Mouse (Mus musculus) c-Kit-positive CD71-positive TER-119-negative erythroid progenitor cells, embryonic 14.5 days (primary cell): ENCODE results near the gene Nebl.

Source experiments
- DNase-seq: peaks from one replicate; pipeline ENCODE4 v3.0.0-alpha.2; 2013; ENCODE audit warnings: low read depth

Nebl gene

DNA sequence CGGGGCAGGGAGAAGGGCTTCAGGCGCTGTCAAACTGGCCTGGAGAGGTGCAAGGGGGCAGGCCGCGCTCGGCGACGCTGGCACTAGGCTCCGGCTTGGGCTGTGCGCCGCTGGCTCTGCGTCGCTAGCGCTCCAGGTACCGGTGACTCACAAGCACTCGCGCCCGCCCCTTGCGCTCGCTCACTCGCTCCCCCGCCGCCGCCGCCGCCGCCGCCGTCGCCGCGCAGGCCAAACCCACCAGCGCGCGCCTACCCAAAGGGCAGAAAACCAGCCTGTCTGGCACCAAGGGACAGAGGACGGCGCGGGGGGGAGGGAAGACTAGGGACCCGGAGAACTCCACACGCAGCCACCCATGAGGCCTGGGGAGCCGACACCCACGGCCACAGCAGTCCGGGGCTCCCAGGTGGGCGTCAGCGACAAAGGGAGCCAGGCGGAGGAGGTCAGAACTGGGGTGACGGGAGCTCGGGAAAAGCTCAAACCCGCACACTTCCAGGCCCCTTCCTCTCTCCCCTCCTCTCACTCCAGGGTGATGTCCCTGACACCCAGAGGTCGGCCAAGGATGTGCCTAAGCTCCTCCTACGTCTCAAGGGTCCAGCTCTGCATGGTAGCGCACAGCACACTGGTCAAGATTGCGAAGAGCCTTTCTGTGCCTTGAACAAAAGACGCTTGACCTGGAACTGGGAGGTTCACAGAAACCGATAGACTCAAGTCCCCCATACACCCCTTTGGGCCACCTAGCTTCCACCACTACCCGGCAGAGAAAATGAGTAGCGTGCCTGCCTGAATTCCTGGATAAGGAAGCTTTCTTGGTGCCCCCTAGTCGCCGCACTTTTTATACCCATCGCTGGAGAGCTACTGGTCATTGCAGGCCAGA lies at the start of gene Nebl:
TSS of gene Nebl (minus strand) at position 508 of the 874 bp plus-strand sequence.
- DNase-seq, result no peak

DNA sequence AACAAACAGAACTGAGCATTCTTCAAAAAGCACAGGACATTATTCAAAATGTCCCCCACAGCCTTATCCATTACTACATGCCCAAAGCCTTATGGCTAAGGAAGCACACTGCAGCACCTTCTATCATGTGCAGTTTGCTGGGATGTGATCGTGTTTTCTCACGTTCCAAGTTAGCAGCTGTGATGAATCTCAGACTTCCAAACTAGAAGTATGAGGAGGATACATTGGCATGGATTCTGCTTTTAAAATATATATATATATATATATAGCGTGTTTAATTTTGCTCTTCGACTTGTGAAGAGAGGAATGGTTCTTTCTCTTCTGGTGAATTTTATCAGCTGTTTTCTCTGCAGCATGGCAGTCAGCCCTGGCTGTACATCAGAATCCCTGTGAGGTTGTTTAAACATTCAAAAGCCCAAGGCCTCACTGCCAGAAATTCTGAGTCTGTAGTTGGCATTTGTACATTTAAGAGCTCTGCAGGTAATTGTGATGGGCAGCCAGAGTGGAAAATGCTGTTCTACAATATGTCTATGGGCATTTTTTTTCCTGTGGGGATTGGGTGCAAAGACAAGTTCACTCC lies 39.1 kb upstream of the Nebl start:
- no peak for DNase-seq

DNA sequence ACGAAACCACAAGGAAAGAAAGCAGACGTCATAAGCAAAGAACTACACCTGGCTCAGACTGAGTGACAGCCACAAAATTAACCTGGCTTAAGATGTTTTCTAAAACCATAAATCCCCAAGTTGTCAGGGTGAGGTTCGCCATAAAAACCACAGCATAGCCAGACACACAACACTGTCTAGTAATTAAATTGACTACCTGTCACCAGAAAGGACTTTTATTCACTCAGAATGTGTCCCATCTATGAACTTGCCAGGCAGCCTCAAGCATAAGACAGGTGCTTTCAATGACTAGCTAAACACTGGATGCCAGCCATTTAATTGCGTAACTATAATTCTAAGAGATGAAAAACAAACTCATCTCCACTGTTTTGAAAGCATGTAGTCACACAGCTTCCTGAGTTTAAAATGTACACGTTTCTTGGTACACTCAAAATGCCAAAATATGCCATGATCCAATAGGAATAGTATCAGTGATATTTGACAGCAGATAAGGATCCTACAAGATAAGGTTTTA lies 38.0 kb upstream of the Nebl start:
- DNase-seq, result no peak

DNA sequence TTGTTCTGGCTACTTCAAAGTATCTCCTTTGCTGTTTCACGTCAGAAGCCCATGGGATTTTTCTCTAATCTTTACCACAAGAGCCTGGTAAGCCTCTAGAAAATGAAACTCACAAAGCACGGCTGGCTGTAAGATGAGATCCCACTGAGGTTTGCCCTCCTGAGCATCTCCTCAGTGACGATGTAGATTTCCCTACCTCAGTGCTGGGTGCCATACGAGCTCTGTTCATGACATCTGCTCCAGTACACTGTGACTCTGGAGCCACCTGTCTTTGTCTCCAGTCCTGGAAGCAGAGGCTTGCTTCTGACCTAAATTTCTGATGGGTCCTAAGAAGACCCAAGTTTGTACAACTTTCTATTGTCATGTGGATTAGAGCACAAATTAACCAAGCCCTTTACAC lies 25.0 kb upstream of the Nebl start:
- DNase-seq, result no peak

DNA sequence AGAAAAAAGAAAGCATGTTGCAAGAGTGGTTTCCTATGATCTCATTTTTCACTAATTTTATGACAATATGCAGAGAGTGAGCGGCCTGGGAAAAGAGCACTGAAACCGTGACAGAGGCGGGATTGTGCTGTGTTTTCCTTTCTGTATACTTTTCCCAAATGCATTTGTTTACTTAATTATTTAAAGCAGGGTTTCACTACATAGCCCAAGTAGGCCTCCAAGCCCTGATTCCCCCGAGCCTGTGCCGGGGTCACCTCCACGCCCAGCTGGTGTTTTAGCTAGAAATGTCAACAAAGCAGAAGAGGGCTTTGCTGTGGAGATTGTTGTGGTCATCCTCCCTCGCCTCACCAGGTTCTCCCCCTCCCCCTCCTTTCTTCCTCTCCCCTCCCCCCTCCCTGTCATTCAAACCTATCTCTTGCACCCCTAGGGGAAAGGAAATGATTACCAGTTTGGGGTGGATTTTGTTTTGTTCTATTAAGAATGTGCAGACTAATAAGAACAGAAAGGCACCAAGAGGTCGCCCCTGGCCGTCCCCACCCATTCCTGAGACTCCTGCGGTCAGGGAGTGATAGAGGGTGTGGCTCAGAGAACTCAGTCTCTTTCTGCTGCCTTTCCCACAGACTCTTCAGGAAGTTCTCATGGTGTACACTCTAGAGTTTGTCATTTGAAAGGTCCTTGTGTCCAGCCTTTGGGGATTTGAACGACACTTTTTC lies 10.9 kb upstream of the Nebl start:
- no peak for DNase-seq

DNA sequence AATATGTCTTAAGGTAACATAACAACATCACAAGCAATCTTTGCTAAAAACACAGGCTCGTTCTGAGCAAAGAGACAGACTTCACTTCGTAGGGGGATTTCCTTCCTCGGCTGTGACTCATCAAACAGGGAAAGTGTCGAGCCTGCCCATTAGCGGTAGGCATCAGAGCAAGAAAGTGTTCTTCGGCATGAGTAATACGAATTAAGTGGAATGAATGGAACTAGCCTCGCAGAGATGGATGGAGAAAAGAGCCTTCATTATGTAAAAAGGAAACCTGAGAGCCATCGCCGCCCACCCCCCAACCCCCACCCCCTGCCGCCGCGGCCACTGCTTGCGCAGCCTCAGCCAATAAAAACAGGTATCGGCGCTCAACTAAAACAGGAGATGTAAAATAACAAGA lies 10.3 kb upstream of the Nebl start:
- no peak for DNase-seq

DNA sequence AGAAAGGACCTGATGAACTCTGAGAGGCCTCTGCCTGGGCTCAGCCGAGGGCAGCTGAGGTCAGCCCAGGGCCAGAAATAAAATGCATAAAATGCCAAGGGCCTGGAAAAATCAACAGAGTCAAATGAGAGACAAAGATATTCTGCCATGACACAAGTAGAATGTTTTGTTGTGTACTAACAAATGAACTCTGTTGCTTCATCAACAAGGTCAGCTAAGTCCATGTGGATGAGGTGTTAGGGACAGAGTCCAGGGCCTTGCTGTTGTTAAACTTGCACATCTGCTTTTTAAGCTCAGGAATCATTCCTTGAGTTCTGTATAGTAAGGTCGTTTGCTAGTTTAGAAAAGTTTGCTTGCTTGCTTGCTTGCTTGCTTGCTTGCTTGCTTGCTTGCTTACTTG lies 9.2 kb upstream of the Nebl start:
- DNase-seq, result no peak

DNA sequence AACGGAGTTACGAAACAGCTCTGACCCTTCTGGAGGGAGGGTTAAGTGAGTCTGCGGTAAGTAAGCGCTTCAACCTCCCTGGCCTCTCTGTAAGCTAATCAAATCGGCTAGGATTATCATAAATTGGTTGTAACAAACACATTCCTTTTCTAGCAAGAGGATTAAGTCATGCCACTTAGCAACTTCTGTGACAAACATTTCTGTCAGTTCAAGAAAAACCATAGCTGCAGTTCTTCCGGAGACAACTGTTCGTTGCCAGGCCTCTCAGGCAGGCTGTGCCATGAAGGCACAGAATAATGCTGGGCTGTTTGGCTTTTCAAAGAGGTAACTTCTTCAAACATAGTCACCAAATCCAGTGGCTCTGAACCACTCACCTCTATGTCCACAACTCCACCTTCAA lies 946 bp upstream of the Nebl start:
- no peak for DNase-seq

DNA sequence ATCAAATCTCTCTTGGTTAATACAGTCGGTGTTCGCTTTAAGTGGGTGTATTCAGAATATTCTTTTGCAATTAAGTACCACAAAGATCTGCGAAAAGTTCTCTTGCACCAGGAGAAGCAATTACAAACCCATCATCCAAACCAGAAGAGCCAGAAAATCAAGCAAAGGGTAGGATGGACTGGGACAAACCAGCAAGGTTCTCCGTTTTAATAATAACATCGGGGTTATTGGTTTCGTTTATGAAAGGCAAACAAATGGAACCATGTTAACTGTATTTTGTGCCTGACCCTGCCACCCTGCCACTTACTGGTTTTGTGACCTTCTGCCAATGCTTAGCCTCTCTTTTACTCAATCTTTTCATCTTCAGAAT lies 552 bp upstream of the Nebl start:
- DNase-seq, result no peak

DNA sequence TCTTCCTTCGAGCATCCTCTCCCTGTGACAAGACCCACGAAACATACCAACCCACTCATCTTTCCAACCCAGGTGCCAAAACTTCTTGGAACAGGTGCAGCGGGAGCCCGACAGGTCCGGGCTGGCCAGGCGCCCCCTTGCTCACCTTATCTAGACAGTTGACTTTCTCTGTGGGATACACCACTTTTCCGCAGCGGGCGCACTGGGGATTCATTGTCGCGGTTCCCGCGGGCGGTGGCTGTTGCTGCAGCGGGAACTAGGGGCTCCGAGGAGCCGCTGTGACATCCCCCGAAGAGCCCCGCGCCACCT lies 662 bp downstream of the Nebl start:
- DNase-seq, result no peak

DNA sequence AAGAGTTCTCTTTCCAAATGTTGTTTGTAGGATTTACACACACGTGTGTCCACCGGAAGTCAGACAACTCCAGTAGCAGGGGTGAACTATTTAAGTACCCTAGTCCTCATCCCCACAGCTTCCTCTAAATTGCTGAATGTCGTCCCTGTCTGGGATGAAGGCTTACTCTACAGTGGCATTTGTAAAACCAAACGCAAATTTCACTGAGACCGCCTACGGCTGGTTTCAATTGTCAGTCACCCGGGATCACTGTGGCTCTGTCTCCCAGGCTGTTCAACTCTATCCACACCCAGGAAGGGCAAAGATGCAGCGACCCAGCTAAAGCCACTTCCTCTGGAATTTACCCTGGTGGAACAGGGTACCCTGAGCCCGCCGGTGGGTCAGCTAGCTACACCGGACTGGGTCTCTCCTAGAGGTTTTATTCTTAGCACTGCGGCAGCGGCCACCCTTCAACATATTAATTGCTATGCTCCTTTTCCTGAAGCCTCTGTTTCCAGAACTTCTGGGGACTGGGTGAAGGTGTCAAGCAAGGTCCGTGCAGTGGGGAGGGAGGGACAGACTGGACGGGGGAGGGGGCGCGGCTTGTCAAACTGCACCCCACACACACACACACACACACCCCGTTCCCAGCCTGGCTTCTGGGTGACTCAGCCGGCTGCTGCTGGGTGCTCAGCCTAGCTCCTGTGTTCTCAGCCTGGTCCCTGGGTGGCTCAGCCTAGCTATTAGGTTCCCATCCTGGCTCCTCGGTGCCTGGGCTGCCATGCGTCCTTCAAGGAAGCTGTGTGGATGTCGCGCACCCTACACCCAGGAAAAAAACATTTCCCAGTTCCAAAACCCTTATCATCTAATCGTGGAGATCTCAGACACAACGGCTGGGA lies 1.3 kb downstream of the Nebl start:
- no peak for DNase-seq

DNA sequence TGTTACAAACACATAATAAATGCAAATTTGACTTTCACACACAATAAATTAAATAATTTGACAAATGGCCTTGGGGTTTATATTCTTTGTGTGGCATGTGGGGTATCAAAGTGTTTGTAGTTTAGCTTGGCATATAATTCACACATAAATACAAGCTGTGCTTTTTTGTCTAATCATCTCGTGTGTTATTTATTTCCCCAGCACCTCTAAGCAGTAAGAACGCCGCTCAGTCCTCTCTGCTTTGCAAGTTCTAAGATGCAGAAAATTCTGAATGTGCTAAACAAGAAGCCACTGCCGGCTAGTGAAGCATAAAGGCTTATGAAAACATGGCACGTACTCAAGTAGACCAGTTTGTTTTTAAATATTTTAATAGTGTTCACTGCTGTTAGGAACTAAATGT lies 6.9 kb downstream of the Nebl start:
- no peak for DNase-seq

DNA sequence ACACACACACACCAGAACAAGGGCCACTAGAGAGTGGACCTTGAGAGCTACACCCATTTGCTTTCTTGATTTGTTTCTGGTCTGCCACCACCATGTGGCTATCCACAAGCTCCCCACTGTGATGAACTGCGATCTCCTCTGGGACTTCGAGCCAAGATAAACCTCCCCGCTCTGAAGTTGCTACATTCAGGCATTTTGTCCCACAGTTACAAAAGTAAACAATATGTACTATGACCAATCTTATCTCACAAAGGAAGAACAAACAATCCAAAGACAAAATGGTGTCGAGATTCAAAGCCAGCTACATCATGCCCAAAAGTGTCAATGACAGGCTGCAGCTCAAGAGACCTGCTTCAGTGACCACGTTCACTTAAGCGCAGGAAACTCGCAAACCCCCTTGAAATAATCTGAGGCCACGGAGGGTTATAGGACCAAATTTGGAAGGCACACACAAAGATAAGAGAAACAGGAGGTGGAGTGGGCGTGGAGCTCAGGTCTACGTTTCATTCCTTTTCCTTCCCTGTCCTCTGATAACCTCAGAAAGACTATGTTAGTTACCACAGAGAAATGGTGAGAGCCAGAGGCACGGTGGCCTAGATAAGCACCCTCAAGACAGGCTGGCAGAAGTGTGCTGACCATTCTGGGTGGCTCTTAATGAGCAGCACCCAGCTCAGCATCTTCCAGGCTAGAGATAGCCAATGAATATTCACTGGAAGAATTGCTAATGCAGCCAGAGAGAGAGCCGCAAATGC lies 7.8 kb downstream of the Nebl start:
- no peak for DNase-seq

DNA sequence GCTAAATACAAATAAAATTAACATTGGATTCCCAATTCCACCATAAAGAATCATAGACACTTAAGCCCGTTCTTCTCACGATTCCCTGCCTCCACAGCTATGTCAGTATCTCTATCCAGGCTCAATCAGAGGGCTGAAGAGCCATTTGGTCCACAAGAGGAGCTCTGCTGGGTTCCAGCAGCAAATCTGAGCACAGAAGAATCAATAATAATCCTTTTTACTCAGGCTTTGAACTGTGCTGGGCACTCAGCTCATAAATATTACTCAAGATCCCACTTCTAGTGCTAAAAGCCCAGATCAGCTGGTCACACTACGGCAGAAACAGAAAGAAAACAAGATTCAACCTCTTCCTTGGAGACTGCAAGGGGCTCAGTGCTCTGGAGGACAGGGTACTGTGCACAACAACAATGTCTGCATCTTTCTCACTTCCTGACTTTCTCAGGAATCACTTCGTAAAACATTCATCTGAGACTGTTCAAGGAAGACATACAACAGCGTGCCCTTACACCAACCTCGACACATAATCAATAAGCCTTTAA lies 10.0 kb downstream of the Nebl start:
- no peak for DNase-seq

DNA sequence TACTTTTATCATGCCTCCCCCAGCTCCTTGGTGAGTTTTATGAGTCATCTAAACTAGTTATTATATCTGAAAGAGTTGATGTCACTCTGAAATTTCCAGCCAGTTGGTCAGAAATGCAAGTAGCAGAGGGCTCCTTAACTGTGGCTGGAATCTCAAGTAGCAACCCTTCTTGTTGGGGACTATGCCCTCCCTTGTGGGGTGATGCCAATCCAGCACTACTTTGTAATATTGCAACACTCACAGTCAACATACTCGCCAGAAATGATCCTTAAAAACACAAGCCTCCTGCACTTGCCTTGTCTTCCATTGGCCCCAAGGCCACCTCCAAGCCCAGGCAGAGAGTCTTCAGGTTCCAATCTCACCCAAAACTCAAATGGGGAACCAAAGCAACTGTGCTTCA lies 13.0 kb downstream of the Nebl start:
- DNase-seq, result no peak

DNA sequence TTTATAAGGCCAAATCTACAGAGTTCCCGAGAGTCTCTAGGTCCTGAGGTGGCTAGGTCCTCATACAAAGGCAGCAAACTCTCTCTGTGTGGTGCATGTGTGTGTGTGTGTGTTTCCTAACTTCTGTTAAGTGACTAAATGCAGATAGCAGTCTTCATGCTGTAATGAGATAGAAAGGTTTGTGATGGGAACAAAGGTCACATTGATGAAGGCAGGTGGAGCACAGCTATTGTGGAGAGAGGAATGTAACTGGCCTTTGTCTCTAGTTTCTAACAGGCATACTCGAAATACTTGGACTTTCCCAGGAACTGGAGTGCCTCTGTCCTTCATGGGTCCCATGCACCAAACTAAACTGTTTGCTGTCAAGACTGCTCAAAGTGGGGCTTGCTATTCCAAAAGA lies 14.1 kb downstream of the Nebl start:
- DNase-seq, result no peak

DNA sequence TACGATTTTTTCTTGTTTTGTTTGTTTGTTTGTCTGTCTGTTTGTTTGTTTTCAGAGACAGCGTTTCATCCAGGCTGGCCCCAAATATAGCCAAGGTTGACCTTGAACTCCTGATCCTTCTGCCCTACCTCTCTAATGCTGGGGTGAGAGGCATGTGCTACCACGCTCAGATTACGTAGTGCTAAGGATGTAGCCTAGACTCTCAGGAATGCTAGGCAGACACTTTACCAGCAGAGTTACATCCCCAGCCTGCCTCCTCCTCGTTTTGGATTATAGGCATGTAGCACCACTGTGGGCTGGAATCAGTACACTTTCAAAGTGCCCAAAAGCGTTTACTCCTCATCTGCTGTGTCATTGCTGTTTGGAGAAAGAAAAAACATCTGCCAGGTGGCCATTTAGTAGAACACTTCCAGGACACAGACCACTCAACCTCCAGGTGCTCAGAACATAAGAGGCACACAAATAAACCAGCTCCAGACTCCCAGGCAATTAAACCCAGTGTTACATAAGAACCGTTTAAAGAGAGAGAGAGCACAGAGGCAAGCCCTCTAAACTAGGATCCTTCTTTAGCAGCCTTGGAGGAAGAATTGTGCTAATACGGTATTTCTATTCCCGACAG lies 16.0 kb downstream of the Nebl start:
- DNase-seq, result no peak

DNA sequence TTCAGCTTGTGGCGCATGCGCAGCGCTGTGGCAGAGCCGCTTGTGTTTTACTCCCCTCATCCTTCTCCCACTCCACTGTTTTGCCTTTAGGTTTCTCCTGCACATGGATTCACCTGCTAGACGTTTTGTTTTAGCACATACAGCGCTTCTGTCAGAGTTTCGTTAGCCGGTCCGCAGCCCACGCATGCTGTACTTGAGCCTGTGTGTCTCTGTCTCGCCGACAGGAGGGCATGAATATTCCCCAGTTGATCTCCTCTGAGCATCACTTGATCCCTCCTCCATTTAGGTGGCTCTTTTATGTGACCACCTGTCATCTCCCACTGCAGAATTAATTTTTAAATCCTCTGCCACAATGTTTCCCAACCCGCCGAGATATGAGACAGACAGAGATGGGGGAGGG lies 16.6 kb downstream of the Nebl start:
- DNase-seq, result no peak

DNA sequence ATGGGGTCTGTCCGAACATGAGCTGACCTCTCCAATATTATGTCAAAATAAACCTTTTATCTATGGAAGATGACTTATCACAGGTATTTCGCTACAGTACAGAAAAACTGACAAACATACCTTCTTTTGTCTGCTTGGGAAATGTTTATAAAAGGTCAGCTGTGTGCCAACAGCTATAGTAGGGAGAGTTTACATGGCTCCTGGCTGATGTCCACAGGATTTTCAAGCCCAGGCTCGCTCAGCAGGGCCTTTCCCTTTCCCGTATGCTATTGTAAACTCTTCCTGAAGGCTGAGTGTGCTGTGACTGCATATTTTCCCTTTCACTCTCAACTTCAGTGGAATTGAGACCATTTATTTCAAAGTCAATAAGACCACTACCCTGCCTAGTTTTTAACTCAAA lies 17.1 kb downstream of the Nebl start:
- no peak for DNase-seq

DNA sequence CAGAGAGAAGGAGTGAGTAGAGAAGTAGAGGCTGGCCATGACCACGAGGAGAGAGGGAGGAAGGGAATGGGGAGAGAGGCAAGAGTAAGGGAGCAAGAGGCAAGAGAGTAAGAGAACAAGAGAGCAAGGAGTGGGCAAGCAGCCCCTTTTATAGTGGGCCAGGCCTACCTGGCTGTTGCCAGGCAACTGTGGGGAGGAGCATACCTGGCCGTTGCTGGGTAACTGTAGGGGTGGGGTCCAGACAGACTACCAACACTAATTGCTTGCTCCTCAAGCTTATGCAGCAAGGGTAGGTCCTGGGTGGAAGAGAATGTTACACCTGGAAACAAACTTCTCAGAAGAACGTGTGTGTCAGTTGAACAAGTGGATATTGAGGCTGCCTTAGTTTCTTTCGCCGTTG lies 20.0 kb downstream of the Nebl start:
- DNase-seq, result no peak

DNA sequence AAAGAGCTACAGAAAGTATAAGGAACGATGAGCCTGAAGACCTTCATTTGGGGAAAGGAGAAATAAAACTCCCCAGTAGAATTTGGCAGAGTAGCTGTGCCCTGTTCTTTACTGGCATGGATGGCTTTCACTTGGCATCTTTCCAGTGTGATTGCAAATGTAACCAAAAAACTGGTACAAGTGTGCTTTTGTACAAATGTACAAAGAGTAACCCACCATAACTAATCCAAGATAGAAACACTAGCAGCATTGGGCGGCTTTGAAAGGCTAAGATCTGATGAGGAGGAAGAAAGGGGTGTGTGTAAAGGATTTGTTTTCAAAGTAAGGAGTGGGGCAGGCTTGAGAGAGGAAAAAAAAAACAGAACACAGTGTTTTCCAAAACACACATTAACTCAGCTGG lies 21.2 kb downstream of the Nebl start:
- no peak for DNase-seq
